Mouse (Mus musculus): ENCODE results near the gene Gm19684.
"Not testable (repeated sequence)": the region's sequence is repeated elsewhere in the genome, so short reads cannot be mapped to it uniquely, and the experiment has no call there.

Gene Gm19684

DNA sequence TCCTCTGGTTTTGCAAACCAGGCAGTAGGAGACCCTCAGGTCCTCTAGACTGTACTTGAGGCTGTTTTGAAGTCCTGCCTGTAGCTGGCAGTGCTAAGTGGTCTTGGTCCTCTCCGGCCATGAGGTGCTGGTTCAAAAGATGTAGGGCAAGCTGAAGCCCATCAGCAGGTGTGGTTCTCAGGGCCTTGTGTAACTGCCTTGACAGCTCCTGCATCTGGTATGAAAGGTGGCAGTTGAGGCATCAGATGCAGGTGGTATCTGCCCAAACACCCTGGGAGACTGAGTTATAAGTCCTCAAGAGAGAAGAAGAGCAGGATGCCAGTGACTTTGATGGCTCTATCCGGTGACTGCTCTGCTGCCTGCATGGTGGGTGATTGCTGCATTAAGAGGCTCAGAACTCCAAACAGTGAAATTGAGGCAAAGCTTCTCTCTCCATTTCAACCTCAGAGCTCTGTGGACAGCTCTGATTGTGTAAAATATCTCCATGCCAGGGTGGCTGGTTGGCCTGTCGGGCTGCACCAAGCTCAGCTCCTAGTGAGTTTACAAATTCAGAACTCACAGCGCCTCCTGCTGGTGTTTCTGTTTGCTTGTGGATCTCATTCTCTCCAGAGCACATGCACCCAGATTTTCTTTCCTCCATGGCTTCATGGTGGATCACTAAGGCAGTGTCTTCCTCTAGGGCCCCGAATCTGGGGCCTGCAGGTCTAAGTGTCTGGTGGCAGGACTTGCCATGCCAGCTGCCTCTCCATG, 10.2 kb downstream of the Gm19684 start:
- no peak for DNase-seq

DNA sequence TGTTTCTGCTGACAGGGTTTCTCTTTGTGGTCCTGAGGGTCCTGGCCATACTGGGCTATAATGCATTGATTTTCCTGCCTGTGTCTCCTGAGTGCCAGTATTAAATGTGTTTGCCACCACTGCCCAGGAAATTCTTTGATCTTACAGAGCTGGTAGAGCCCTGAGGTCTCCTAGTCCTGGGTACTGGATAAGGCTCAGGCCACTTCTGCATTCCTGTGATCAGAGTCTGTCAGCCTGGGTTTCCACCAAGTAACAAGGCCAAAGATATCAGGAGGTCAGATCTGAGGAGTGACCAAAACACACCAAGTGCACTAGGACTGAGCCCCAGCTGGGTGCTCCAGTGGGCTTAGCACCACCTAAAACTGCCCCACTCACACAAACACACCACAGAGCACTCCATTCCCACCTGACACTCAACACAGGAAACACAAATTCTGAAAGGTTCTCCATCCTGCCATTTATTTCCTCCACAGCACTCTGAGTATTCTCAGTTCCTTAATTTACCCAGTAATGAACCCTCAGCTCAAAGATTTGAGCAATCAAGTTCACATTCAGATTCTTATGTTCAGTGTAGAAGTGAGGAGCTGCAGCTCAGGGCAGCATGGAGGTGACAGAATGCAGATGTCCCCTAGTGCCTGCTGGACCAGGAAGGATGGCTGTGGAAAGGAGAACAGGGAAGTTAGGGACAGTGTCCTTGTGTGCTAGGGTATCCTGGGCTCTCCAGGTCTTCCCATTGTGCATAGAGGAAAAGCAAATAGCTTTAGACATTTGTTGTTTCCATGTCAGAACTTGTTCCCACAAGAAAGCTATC, 14.1 kb downstream of the Gm19684 start:
- peak; percentile 26 to 32 for DNase-seq

DNA sequence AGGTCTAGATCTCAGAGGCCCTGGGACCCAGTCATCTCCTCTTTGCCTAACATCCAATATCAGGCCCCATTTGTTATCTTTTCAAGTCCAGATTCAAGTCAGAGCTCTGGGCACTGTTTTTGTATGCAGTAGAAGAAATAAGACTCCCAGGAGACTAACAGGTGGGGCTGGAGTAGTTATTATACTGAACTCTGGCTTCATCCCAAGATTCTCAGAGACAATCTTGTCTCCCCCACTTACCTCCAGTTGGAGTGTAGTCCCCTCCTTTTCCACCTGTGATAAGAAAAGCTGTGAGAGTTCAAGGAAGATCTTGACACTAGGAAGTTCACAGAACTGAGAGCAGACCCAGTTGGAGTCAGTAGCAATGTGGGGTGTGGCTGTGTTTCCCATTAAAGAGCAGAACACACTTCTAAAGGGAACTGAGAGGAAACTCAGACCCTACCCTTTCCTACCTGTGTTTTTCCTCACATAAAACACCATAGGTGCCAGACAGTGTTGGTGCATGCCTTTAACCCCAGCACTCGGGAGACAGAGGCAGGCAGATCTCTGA, 14.9 kb downstream of the Gm19684 start:
- not testable (repeated sequence) for DNase-seq

DNA sequence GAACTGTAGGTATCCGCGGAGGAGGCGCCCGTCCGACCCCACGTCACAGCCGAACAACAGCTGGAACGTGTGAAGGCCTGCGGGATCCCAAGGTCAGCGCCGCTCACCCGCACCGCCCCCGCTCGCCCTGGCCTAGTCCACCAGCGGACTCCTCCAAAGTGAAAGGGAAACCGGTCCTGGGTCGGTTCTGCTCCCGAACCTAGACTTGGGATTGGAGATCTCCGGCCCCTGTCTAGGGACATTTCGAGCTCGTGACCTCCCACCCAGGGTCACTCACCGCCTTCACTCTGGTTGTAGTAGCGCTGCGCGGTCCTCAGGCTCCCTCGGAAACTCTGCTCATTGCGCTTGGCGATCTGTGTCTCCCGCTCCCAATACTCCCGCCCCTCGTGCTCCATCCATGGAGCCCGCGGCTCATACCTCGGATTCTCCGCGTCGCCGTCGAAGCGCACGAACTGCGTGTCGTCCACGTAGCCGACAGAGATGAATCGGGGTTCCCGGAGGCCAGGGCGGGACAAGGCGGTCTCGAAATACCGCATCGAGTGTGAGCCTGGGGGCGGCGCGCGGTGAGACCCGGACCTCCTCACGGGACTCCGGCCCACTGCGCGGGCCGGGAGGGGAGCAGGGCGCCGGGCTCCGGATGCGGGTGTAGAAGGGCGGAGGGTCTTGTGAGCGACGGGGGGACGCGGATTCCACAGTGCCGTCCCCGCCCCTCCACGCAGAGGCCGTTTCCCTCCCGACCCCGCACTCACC, 23.8 kb downstream of the Gm19684 start:
- peak; percentile 29 to 34 for DNase-seq

DNA sequence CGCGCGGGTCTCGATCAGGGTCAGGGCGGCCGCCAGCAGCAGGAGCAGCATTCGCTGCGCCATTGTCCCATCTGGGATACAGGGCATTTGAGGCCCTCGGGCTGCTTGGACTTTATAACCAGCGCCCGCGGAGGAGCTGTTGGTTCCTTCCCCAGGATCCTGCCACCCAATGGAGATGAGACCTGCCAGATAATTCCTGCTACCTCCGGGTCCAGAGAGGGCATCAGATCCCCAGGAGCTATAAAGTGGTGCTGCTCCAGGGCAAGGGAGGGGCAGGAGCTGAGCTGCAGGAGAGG, 24.3 kb downstream of the Gm19684 start:
- not testable (repeated sequence) for DNase-seq

DNA sequence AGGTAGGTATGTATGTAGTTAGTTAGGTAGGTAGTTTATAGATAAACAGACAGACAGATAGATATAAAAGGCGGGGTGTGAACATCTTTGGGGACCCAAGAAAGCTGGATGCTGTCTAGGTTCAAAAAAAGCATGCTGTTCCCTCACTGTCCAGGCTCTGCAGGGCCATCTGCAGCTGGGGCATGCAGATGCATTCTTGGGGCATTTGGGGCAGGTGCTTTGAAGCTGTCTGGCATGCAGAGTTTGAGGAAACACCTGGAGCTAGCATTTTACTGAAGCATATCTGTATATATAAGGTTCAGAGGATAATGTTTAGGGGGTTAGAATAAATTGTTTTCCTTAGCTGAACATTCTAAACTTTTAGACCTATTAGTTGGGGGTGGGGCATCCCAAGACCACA, 25.5 kb downstream of the Gm19684 start:
- not testable (repeated sequence) for DNase-seq

DNA sequence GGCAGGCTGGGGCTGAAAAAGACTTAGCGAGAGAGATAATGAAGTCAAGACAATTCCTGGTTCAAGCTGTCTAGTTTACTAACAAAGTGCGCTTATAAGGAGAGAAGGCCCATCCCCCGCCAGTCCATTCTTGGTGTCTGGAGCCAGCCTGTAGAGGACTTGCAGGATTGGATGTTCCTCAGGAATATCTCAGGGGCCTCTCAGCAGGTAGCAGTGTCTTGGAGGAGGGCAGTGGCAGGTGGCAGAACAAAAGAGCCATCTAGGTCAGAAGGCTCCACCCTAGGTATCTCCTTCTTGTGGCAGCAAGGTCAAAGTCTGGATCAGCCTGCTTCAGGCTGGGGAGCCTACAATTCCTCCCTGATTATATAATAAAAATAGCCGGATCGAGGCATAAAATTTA, 27.0 kb downstream of the Gm19684 start:
- DNase-seq = not testable (repeated sequence)

DNA sequence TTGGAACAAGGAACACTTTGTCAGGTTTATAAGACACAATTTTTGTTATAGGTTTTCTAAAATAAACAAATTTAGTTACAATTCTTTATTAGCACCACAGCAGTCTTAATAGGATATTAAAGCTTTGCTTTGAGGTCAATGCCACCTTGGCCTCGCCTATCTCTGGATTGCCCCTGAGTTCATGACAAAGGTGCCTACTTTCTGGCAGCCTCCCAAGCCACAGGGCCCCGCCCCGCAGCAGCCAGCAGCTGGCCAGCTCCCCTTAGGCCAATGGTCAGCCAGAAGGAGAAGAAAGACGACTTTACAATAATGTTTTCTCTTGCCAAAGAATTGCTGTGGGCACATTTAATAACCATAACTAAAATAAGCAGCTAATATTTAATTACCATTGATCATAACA, 29.7 kb downstream of the Gm19684 start:
- not testable (repeated sequence) for DNase-seq

DNA sequence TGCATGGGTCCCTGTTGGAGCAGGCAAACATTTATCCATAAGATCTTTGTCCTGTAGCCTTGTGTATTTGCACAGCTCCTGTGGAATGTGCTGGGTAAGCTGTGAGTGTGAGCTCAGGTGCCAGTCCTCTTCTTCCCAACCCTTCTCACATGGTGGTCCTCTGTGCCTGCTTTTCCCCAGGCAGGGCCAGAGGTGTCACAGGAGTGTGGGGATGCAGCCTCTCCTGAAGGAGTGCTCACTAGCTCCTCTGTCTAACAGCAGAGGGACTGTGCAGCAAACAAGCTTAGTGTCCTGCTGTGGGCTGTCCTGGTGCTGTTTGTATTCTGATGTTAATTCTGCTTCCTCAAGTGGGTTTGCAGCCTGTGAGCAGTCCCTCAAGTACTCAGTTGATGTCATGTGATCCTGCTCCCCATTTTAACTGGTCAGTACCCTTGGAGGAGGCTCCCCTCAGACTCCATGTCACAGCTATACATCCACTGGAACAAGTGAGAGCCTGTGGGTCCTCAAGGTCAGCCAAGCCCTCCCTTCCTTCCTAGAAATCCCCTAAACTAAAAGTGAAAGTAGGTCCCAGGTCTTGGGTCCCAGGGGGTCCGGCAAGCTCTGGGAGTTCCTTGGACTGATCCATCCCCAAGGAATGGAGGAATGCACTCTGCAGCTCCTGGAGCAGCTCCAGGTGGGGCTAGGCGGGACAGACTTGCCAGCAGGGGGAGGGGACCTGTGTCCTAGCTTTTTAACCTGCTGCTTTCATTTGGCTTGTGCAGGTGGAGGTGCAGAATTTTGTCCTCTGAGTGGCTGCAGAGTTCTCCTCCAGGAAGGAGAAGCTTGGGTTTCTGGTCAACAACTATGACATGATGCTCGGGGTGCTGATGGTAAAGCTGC, 33.0 kb downstream of the Gm19684 start:
- no peak for DNase-seq

DNA sequence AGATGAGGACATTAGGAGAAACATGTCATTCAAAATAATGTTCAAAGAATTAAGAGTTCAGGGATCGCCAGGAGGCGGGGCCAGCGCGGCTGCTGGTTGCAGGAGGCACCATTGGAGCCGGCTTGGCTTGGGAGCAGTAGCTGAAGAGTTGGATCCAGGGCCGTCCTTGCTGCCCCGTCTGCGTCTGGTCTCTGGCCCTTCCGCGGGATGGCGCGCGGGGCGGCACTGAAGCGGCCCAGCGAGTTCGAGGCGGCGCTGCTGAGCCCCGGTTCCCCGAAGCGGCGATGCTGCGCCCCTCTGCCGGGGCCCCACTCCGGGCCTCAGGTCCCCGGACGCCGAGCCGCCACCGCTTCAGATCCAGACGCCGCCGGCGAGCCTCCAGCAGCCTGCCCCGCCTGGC, 36.3 kb downstream of the Gm19684 start:
- DNase-seq = not testable (repeated sequence)

DNA sequence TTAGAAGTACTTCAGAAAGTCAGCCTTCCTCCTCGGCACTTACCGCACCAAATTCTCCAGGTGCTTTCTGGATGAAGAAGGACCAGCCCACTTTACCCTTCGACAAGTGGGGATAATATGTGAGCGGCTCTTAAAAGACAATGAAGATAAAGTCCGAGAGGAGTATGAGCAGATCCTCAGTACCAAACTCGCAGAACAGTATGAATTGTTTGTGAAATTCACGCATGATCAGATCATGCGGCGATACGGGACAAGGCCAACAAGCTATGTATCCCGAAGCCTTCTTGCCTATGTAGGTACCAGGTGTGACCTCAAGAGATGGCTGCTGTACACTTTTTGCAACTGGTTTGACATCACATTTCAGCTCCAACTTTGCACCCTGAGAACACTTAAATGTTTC, 36.8 kb downstream of the Gm19684 start:
- not testable (repeated sequence) for DNase-seq

DNA sequence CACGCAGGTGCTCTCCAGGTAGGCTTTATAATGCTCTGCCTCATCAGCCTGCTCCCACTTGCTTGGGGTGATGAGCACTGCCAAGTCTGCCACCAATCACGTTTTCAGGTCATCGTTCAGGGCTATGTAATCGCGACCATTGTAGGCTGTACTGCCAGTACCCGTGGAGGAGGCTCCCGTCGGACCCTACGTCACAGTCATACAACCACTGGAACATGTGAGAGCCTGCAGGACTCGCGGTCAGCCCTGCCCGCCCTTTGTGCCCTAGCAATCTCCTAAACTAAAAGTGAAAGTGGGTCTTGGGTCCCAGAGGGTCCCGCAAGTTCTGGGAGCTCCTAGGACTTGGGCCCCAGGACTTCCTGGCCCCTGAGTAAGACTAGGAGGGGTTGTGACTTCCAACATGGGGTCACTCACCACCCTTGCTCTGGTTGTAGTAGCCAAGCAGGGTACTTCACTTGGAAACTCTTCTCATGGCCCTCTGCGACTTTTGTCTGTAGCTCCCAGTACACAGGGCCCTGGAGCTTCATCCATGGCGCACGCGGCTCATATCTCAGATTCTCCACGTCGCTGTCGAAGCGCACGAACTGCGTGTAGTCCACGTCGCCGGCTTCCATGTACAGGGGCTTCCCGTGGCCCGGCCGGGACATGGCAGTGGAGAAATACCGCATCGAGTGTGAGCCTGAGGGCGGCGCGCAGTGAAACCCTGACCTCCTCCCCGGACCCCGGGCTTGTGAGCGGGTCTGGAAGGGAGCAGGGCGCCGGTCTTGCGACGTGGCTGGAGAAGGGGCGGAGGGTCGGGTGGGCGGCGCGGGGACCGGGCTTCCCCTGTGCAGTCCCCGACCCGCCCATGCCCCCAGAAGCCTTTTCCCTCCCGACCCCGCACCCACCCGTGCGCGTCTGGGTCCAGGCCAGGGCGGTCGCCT, 39.9 kb downstream of the Gm19684 start:
- peak; percentile 16 to 27 for DNase-seq

DNA sequence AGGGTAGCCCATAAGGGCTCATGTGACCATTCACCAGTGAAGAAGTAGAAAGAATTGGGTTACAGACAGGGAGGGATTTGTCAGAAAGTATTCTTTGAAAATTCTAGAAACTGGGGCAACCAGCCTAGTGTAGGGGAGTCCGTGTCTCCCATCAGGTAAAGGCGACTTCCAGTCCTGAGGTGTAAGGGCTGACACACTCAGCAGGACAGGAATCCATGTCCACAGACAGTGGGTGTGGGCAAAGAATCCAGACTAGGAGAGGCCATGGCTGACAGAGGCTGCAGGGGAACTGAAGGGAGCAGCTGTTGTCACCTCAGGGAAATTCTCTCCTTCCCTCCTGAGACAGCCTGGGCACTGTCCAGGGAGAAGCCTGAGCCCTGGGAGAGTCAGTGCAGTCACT, 45.4 kb downstream of the Gm19684 start:
- not testable (repeated sequence) for DNase-seq

DNA sequence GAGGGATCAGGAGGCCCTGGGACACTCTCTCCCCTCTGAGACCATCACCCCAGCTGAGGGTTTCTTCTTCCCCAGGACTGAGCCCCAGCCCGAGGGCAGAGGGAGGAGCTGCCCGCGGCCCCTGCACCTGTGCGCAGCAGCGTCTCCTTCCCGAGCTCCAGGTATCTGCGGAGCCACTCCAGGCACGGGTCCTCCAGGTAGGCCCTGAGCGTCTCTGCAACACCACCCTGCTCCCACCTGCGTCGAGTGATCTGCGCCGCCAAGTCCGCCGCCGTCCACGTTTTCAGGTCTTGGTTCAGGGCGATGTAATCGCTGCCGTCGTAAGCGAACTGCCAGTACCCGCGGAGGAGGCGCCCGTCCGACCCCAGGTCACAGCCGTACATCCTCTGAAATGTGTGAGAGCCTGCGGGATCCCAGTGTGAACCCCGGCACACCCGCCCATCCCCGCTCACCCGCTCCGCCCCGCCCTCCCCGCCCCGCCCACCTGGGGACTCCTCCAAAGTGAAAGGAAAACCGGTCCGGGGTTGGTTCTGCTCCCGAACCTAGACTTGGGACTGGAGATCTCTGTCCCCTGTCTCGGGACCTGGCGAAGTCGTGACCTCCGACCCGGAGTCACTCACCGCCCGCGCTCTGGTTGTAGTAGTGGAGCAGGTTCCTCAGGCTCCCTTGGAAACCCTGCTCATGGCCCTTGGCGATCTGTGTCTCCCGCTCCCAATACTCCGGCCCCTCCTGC, 46.0 kb downstream of the Gm19684 start:
- peak; percentile 24 to 42 for DNase-seq

DNA sequence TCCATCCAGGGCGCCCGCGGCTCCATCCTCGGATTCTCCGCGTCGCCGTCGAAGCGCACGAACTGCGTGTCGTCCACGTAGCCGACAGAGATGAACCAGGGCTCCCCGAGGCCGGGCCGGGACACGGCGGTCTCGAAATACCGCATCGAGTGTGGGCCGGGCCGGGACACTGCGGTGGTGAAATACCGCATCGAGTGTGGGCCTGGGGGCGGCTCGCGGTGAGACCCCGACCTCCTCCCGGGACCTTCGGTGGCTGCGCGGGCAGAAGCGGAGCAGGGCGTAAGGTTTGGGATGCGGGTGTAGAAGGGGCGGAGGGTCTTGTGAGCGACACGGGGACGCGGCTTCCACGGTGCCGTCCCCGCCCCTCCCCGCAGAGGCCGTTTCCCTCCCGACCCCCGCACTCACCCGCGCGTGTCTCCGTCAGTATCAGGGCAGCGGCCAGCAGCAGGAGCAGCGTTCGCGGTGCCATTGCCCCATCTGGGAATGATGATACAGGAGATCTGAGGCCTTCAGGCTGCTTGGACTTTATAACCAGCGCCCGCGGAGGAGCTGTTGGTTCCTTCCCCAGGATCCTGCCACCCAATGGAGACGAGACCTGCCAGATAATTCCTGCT, 46.7 kb downstream of the Gm19684 start, which contains the start of gene Gm8909:
TSS of gene Gm8909 (minus strand) at position 499 of the 614 bp plus-strand sequence.
- peak in 1 of 2 experiments; percentile 44 for DNase-seq

DNA sequence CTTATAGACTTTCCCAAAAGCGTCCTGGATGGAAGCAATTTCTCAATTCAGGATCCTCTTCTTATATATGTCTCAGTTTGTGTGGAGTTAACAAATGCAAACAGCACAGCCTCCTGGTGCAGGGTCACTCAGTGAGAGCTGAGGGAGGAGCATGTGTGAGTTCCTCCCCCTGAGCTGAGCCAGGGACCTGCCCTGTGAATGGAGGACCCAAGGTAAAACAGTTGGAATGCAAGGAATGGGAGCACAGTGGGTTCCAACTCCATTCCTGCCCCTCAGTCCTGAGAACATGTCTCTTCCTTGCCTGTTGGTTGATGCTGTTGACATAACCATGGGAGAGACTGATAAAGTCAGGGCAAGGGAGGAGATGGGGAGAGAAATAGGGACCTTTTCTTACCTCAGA, 47.6 kb downstream of the Gm19684 start:
- DNase-seq = not testable (repeated sequence)

DNA sequence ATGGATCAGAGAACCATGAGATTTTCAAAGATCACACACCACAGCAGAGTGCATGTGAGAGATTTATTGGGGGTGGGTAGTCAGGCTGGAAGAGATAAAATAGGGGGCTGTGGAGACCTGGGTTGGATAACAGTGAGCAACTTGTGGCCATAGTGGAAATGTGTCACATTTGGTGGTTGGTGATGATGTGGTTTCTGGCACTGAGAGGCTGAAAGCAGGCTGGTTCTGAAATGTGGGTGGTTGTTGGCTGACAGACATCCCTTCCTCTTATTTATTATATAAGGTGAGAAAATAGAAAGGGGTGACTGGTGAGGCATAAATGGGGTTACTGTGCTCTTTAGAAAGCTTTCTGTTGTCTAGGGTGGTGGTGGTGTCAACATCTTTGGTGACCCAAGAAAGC, 48.3 kb downstream of the Gm19684 start:
- DNase-seq = no peak

DNA sequence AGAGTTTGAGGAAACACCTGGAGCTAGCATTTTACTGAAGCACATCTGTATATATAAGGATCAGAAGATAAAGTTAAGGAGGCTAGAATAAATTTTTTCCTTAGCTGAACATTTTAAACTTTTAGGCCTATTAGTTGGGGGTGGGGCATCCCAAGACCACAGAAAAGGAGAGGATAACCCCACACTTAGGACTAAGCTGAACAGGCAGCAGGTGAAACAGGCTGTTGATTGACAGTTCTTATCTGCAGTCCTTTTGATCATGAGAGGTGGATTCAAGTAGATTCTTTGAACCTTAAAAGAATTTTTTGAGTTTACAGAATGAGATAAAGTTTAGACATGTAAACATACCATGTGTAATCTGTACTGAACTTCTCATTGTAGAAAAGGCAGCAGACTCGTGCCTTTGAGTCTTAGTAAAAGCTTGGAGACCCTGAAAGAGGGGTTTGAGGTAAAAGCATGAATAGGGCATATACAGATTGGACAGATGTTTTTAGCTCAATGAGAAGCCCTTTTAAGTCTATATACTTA, 48.9 kb downstream of the Gm19684 start:
- DNase-seq = no peak

DNA sequence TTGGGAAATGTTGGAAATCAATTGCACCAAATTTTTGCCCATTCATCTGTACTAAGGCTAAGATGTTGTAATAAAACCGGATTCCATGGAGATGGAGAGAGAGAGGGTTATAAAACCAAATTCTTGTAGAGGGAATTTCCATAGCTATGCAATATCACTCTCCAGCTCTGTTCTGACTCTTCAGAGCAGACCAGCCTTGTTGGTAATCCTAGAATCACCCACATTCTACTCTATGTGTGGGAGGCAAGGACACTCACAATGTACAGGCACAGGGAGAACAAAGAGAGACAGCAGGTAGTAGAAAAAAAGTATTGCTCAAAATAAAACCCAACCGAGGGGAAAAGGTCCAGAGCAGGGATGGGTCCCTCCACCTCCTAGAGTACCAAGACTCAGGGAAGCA, 54.7 kb downstream of the Gm19684 start:
- not testable (repeated sequence) for DNase-seq

DNA sequence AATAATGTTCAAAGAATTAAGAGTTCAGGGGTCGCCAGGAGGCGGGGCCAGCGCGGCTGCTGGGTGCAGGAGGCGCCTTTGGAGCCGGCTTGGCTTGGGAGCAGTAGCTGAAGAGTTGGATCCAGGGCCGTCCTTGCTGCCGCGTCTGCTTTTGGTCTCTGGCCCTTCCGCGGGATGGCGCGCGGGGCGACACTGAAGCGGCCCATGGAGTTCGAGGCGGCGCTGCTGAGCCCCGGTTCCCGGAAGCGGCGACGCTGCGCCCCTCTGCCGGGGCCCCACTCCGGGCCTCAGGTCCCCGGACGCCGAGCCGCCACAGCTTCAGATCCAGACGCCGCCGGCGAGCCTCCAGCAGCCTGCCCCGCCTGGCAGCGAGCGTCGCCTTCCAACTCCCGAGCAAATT, 57.5 kb downstream of the Gm19684 start:
- peak; percentile 20 for DNase-seq

Data from B cell, adult 2 months (primary cell).